Mouse (Mus musculus): Measurements from ENCODE around the gene Nucks1.

Nucks1 gene

DNA sequence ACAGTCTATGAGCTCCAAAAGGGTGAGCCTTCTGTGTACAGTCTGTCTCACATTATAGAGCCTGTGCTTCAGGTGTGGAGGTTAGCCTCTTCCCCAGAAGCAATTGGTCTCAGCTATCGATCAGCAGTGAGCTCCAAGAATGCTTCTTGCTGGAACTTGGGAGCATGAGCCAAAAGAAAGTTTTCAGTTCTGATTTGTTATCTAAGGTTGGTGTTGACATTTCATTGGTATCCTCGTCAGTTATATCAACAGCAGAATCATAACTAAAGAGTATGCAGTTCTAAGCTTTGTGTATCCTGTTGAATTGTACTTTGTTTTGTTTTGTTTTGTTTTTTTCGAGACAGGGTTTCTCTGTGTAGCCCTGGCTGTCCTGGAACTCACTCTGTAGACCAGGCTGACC, 11.8 kb downstream of the Nucks1 start:
- DNase-seq = no peak

- no peak for DNase-seq
Observed at GRCm38 (mm10) chr1:131933471-131933870, 23.1 kb downstream of the Nucks1 start.

GRCm38 (mm10) chr1:131937659-131938305, 27.4 kb downstream of the Nucks1 start:
- DNase-seq = peak; percentile 69

DNA sequence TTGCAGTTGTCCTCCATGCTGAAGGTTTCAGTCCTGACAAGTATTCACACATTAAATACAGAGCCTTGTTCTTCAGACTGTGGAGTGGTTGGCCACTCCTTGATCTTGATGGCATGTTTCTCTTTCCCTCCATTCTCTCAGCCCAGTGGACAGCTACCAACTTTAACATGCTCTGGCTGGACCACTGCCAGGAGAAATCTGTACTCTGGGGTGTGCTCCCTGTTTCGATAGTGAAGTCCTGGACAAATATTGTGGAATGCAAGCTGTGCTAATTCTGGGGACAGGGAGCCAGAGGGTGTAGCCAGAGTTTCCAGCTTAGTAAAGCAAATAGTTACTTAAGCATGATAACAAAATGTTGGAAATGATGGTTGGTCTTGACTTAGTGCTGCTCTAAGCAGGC, 28.5 kb downstream of the Nucks1 start:
- peak; percentile 27 for DNase-seq

DNA sequence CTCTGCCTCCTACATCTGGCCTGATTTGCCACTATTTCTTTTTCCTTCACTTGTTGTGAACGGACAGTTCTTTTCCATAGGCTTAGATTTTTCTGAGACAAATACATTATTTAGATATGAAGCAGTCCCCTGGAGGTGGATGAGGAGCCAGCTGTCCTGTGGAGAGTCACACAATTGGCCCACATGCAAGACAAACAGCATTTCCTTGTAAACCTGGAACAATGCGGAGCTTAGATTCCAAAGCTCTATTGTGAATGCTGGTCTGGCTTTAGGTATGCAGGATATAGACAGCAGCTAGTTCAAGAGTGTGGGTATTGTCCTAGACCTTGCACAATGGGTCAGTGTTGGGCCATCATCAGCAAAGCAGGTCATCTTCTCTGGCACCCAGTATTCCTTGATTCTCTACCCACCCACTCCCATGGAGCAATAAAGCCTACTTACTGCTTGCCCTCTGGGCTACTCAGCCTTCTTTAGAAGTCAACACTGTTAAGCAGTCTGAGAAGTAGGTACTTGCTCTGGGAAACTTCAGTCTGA, 30.4 kb downstream of the Nucks1 start:
- no peak for DNase-seq

DNA sequence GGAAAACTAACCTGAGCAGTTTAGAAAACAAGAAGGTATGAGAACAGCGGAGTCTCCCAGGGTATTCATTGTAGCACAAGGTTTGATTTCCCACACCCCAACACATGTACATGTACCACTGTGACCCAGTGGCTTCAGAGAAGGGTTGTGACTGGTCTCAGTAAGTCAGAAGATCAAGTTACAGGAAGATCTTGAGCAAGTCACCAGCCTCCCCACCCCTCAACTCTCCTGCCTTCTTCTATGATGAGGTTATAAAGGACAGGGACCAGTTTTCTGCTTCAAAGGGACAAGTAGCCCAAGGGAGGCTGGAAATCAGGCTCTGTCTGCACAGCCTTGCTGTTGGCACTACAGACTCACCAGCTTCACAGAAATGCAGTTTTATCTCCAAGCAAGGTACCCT, 31.2 kb downstream of the Nucks1 start:
- no peak for DNase-seq

DNA sequence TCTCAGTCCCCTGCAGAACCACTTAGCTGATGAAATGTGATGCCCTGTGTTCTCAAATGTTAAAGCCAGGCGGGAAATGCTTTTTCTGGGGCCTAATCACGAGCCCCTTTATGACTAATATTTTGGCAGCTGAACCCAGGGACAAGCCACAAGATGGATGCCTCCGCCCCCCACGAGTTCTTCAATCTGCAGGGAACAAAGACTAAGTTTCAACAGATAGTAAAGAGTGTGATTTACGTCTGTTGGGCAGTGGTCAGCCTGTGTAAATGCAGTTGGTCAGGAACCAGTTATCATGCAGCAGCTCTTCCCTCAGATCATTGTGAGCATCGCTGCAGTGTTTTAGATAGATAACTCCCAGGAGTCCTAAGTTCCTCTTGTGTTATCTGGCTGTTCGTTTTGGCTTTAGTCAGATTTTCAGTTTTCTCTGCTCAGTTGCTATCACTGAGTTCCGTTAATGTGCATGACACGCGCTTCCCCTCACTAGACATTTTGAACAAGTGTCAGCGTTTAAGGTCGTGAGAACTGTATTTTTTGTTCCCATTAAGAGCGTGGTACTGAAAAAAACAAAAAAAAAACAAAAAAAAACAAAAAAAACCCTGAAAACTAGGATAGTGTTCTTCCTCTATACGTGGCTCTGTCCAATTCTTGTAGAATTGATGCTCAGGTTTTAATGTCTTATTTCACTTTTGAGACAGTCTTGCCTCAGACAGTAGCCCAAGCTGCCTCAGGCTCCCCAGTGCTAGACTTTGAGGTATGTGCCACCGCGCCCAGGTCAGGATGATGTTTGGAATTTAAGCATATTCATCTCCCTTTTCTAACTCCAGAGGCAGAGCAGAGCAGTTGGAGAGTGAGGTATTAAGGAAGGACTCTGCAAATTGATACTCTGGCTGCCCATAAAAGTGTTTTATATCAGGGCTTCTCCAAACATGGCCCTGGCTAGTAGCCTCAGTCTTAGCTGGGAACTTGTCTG, 32.6 kb downstream of the Nucks1 start:
- DNase-seq = no peak

DNA sequence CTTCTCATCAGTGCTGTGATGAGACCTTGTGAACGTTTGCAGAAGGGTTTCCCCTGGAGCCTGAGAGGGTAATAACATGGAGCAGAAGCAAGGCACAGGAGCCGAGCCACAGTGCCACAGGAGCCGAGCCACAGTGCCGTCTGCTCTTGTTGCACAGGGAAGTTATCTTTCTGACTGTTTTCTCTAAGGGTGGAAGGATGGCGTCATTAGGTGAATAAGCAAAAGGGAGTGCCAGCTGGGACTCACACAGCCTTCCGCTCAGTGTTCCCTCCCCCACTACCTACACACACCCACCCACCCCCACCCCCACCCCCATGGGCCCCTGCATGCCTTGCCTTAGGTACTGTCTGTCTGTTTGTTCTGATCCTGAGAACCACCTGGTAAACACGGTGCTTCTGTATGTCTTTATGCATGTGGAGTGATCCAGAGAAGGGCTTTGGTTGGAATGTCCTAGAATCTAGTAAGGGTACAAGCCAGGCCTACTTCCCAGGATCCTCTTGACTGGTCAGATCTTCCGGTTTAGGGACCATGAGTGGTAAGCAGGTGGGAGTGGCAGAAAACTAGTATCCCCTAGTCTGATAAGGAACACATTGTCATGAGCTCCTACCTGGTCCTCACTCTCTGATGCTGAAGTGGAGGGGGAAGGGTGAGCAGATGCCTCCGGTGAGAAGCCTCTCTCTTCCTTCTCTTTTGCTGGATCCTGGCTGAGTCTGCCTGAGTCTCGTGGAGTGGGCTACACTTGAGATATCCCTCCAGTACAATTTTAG, 35.5 kb downstream of the Nucks1 start:
- DNase-seq = no peak

DNA sequence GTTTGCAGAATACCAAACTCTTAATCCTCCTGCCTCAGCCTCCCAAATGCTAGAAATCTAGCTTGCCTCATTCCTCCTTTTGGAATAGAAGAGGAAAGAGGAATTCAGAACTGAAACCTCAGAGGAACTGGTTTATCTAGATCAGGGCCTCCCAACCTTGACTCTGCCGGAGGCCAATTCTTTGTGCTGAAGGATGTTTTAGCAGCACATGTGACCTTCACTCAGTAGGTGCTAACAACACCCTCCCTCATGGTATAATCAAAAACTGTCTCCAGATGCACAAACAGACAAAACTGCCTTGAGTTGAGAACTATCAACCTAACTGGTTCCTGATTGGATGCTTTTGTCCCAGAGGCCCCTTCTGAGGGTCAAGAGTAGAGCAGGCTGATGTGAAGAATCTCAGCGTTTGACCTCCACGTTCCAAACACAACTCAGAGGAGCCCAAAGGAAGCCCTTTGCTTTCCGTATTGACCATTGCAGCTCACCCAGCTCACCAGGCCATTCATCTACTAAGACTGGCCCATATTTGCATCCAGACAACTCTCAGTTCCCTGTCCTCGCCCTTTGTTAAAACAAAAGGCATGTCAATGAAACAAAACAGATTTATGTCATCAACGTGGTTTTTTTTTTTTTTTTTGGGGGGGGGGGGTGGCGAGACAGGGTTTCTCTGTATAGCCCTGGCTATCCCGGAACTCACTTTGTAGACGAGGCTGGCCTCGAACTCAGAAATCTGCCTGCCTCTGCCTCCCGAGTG, 36.3 kb downstream of the Nucks1 start:
- DNase-seq = no peak

DNA sequence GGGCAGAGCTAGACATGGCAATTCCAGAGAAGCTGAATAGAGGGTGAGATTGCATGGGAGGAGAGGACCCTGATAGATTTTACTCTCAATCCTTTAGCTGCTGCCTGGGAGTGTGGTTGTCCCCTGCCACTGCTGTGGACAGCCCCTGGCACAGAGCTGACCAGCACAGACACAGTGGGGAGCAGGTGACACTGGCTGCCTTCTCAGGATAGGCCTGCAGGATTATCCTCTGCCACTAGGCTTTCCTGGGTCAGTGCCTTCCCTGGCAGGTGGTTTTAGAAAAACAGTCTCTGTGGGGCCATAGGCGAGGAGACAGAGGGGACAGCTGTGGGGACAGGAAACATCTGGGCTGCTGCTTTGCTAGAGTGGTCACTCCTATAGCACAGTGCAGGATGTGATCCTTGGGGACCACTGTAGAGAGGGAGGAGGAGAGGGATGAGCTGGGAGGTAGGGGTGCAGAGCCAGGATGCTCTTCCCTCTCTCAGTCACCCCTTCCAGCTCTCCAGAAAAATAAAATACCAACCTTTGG, 37.7 kb downstream of the Nucks1 start:
- no peak for DNase-seq

GRCm38 (mm10) chr1:131954242-131954865, 44.0 kb downstream of the Nucks1 start:
- no peak for DNase-seq

- no peak for DNase-seq
Observed at GRCm38 (mm10) chr1:131955131-131955757, 44.9 kb downstream of the Nucks1 start.

DNA sequence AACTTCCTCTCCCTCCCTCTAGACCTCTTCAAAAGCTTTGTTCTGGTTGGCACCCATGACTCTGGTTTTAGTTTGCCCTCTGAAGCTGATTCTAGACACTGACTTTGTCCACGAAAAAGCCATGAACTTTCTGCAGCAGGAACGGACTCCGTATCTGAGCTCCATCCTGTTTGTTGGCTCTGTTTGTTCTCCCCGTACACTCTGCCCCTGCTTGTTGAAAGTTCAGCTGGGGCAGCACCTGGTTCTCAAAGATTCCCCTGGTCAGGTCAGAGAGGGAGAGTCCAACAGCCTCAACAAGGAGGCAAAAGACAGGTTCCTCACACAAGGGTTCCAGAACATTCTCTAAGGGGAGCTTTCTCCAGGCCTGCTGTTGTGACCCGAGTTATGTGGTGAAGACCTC, 47.1 kb downstream of the Nucks1 start:
- DNase-seq = no peak

DNA sequence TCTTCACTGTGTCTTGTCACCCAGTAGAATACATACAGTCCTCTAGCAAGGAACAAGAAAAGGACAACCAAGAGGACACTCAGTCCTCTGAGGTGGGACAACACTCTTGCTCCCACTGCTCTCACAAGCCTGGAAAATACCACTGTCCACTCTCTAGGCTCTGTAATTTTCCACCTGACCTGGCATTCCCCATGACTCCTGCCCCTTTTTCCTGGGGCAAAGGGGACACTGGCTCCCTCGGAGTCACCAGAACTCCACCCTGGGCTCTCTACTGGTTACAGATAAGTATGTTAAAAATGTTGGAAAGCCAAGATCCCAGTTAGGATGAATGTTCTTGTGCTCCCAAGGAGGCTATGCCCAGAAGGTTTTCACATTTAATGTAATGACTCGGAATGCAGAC, 50.7 kb downstream of the Nucks1 start:
- DNase-seq = no peak

GRCm38 (mm10) chr1:131962606-131963084, 52.3 kb downstream of the Nucks1 start, which contains the start of gene Slc45a3:
Gene Slc45a3, plus strand, starts transcription at chr1:131962967.
- peak; percentile 45 for DNase-seq

GRCm38 (mm10) chr1:131963085-131963951, 53.0 kb downstream of the Nucks1 start:
- no peak for DNase-seq

DNA sequence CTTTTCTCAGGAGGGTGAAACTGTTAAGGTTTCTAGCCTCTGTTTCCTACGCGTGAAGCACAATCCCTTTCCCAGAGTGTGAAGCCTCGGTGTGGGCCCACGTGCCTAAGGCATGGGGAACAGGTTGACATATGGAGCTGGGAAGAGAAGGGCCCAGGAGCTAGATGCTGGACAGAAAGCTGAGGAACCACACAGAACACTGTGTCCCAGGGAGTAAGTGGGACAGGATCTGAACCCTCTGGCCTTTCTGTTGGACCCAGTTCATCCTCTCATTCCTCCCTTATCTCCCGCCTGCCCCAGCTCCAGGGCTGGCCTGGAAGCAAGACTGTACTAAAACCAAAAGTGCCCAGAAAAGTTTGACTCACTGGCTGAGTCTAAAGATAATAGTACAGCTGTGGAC, 53.8 kb downstream of the Nucks1 start:
- DNase-seq = no peak

- no peak for DNase-seq
Observed at GRCm38 (mm10) chr1:131964580-131964979, 54.2 kb downstream of the Nucks1 start.

GRCm38 (mm10) chr1:131965818-131966217, 55.5 kb downstream of the Nucks1 start:
- DNase-seq = no peak

DNA sequence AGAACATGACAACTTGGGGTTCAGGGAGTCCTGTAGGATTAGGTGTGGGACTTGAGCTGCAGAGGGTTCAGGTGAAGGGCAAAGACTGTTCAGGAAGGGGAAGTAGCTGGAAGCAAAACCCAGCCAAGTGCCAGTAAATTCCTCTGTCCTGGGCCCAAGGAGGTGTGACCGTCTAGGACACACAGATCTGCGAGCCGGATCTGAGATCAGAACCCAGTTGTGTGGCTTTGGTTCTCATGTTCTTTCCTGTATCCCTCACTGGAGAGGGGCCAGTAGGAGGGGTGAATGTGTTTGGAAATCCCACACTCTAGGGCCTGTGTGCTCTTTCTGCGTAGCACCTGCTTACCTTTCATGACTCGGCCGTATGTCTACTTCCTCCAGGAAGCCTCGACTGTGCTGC, 57.0 kb downstream of the Nucks1 start:
- no peak for DNase-seq

All from right cerebral cortex, postnatal 4 days (tissue).